Mouse (Mus musculus) heart, postnatal 0 days (tissue): Measurements from ENCODE around the gene Wwp2. TPM values are rescaled to one million over a fixed set of nuclear protein-coding genes. Genes with fewer than 3 reads are reported as not detected.

Experiments used
- ATAC-seq: fragments of 200-750 bp; cut with Nextera tagmentation; 2 replicates; pipeline ENCODE4 v1.8.0; 2017; ENCODE audit warnings: low read depth, moderate number of reproducible peaks, moderate library complexity; ENCODE audit not compliant: insufficient read depth
- DNase-seq: peaks from one replicate; pipeline ENCODE4 v3.0.0-alpha.2; 2016; ENCODE audit warnings: low spot score
- H3K27ac ChIP-seq: fragments of 300-500 bp; sonication (generic); 2 replicates; pipeline ENCODE4 v1.5.1; 2014; ENCODE audit warnings: low read depth, mild to moderate bottlenecking
- H3K27me3 ChIP-seq: fragments of 300-500 bp; sonication (generic); 2 replicates; pipeline ENCODE4 v1.6.1; 2014; ENCODE audit warnings: low read length, mixed read lengths; ENCODE audit not compliant: control insufficient read depth, insufficient read depth
- H3K36me3 ChIP-seq: fragments of 300-500 bp; sonication (generic); replicated peaks from 2 replicates; pipeline ENCODE4 v1.6.1; 2014; ENCODE audit warnings: low read length, mixed read lengths; ENCODE audit not compliant: control insufficient read depth, insufficient read depth
- H3K4me1 ChIP-seq: fragments of 300-500 bp; sonication (generic); 2 replicates; pipeline ENCODE4 v1.6.1; 2014; ENCODE audit warnings: antibody characterized with exemption; ENCODE audit not compliant: control insufficient read depth, insufficient read depth
- H3K4me2 ChIP-seq: fragments of 300-500 bp; sonication (generic); 2 replicates; pipeline ENCODE4 v1.6.1; 2014; ENCODE audit warnings: low read depth, mild to moderate bottlenecking, low read length, moderate library complexity
- H3K4me3 ChIP-seq: fragments of 300-500 bp; sonication (generic); 2 replicates; pipeline ENCODE4 v1.5.1; 2014; ENCODE audit warnings: low read depth, low read length
- H3K9ac ChIP-seq: fragments of 300-500 bp; sonication (generic); replicated peaks from 2 replicates; pipeline ENCODE4 v1.6.1; 2014; ENCODE audit warnings: low read depth, low read length, mixed read lengths
- H3K9me3 ChIP-seq: fragments of 300-500 bp; sonication (generic); replicated peaks from 2 replicates; pipeline ENCODE4 v1.6.1; 2016; ENCODE audit warnings: low read length; ENCODE audit not compliant: control insufficient read depth
- CTCF ChIP-seq: IDR thresholded peaks from 2 replicates; pipeline ENCODE4 v1.5.1; 2016; ENCODE audit warnings: antibody characterized with exemption, control low read depth, low read depth
- EP300 ChIP-seq: IDR thresholded peaks from 2 replicates; pipeline ENCODE4 v1.6.1; 2016; ENCODE audit warnings: antibody characterized with exemption, low read depth
- WGBS: fragments of 180-500 bp; shearing (Covaris S2); extraction: QIAGEN DNeasy Blood & Tissue Kit; methylation state at CpG from one replicate; pipeline ENCODE4 v1.1.7; 2014; 5-methylcytosine and 5-hydroxymethylcytosine counted together
- polyA plus RNA-seq: library from polyadenylated mRNA; unstranded; fragments of >200 nt; fragmentation: Nextera tagmentation; extraction: Ambion mirVana; gene quantifications from 2 replicates; pipeline ENCODE4 v1.2.1, GENCODE M21; 2015
- total RNA-seq: library from RNA; depleted of rRNA; stranded (reverse); fragments of >200 nt; gene quantifications from 2 replicates; pipeline ENCODE4 v1.2.3, GENCODE M21; 2014; ENCODE audit warnings: low replicate concordance

Gene Wwp2
- total and polyA plus RNA-seq, 2 experiments from 2014 or later, result 20.4 to 40.5 TPM

GRCm38 (mm10) chr8:107448382-107448889 lies 12.3 kb downstream of the Wwp2 start:
- Histone ChIP-seq H3K9ac (no peak overlapping the region), H3K27ac (no peak overlapping the region), H3K36me3 (0 out of 2 replicates have a peak, but pooled peaks cover 4% of the 10 kb centered on the region), H3K9me3 (no peaks in the 10 kb centered on the region), H3K4me2 (no peak overlapping the region), H3K4me1 (0 out of 2 replicates have a peak, but pooled peaks cover 4% of the 10 kb centered on the region), H3K4me3 (no peak overlapping the region), H3K27me3 (no peaks in the 10 kb centered on the region)
- 88% methylated on average over 4 of the region's 4 CpGs for WGBS
- DNase-seq, result no peak
- TF ChIP-seq EP300 (no peak), CTCF (no peak)
- no peak for ATAC-seq

GRCm38 (mm10) chr8:107449130-107449529 lies 13.0 kb downstream of the Wwp2 start:
- no peaks in the 10 kb centered on the region for H3K27me3 ChIP-seq
- no peak overlapping the region for H3K4me3 ChIP-seq
- ATAC-seq, result no peak
- no peak for DNase-seq
- H3K27ac ChIP-seq, result no peak overlapping the region
- 0 out of 2 replicates have a peak, but pooled peaks cover 4% of the 10 kb centered on the region for H3K4me1 ChIP-seq
- H3K9me3 ChIP-seq, result no peaks in the 10 kb centered on the region
- WGBS, result 47% methylated on average over 8 of the region's 8 CpGs
- H3K9ac ChIP-seq, result no peak overlapping the region
- no peak overlapping the region for H3K4me2 ChIP-seq
- 0 out of 2 replicates have a peak, but pooled peaks cover 9% of the 10 kb centered on the region for H3K36me3 ChIP-seq
- TF ChIP-seq CTCF, result no peak
- no peak for TF ChIP-seq EP300

GRCm38 (mm10) chr8:107449655-107450054 lies 13.5 kb downstream of the Wwp2 start:
- 0 out of 2 replicates have a peak, but pooled peaks cover 9% of the 10 kb centered on the region for H3K36me3 ChIP-seq
- H3K9ac ChIP-seq, result no peak overlapping the region
- no peak overlapping the region for H3K4me3 ChIP-seq
- TF ChIP-seq CTCF (no peak), EP300 (no peak)
- H3K4me2 ChIP-seq, result no peak overlapping the region
- no peaks in the 10 kb centered on the region for H3K9me3 ChIP-seq
- ATAC-seq, result no peak
- whole genome bisulfite sequencing, result 62% methylated on average over 6 of the region's 6 CpGs
- no peak overlapping the region for H3K27ac ChIP-seq
- no peaks in the 10 kb centered on the region for H3K27me3 ChIP-seq
- 0 out of 2 replicates have a peak, but pooled peaks cover 4% of the 10 kb centered on the region for H3K4me1 ChIP-seq
- DNase-seq, result no peak

- ATAC-seq, result no peak
- Histone ChIP-seq H3K27me3 (no peaks in the 10 kb centered on the region), H3K4me3 (no peak overlapping the region), H3K9me3 (no peaks in the 10 kb centered on the region), H3K9ac (no peak overlapping the region), H3K36me3 (0 out of 2 replicates have a peak, but pooled peaks cover 10% of the 10 kb centered on the region), H3K4me1 (0 out of 2 replicates have a peak, but pooled peaks cover 4% of the 10 kb centered on the region), H3K27ac (no peak overlapping the region), H3K4me2 (no peak overlapping the region)
- TF ChIP-seq CTCF (no peak), EP300 (no peak)
- no peak for DNase-seq
- WGBS, result 82% methylated on average over 13 of the region's 13 CpGs
Observed at GRCm38 (mm10) chr8:107451414-107452066, 15.4 kb downstream of the Wwp2 start.

GRCm38 (mm10) chr8:107453386-107453785 lies 17.2 kb downstream of the Wwp2 start:
- Histone ChIP-seq H3K9me3 (no peaks in the 10 kb centered on the region), H3K9ac (no peak overlapping the region), H3K36me3 (peaks cover 26% of the 10 kb centered on the region), H3K4me3 (no peak overlapping the region), H3K4me2 (no peak overlapping the region), H3K4me1 (0 out of 2 replicates have a peak, but pooled peaks cover 4% of the 10 kb centered on the region), H3K27me3 (no peaks in the 10 kb centered on the region), H3K27ac (no peak overlapping the region)
- TF ChIP-seq EP300 (no peak), CTCF (no peak)
- WGBS, result 92% methylated on average over 11 of the region's 11 CpGs
- DNase-seq (no peak), ATAC-seq (no peak)
